Mouse (Mus musculus) hindbrain, embryonic 14.5 days (tissue): ENCODE measurements at regions not wholly inside any gene's neighbourhood (a gene's known extent, or its start where the extent isn't known, plus 50 kb on each side); places are given as distances from the start of the nearest gene placed in this dataset.

Experiments used
- ATAC-seq: fragments of 200-750 bp; cut with Nextera tagmentation; 2 replicates; pipeline ENCODE4 v1.8.0; 2017; ENCODE audit warnings: moderate number of reproducible peaks, mild to moderate bottlenecking, moderate TSS enrichment, moderate library complexity; ENCODE audit not compliant: low FRiP score
- DNase-seq: peaks from one replicate; pipeline ENCODE4 v3.0.0-alpha.2; 2015; ENCODE audit warnings: low spot score
- H3K27ac ChIP-seq: fragments of 300-500 bp; sonication (generic); 2 replicates; pipeline ENCODE4 v1.5.1; 2014; ENCODE audit warnings: mild to moderate bottlenecking, moderate library complexity
- H3K27me3 ChIP-seq: fragments of 300-500 bp; sonication (generic); 2 replicates; pipeline ENCODE4 v1.6.1; 2014; ENCODE audit warnings: mild to moderate bottlenecking, low read length, mixed read lengths; ENCODE audit not compliant: control insufficient read depth, insufficient read depth
- H3K36me3 ChIP-seq: fragments of 300-500 bp; sonication (generic); replicated peaks from 2 replicates; pipeline ENCODE4 v1.6.1; 2014; ENCODE audit not compliant: control insufficient read depth, insufficient read depth
- H3K4me1 ChIP-seq: fragments of 300-500 bp; sonication (generic); replicated peaks from 2 replicates; pipeline ENCODE4 v1.6.1; 2014; ENCODE audit warnings: antibody characterized with exemption, low read length, mixed read lengths; ENCODE audit not compliant: control insufficient read depth, insufficient read depth
- H3K4me2 ChIP-seq: fragments of 300-500 bp; sonication (generic); replicated peaks from 2 replicates; pipeline ENCODE4 v1.6.1; 2014; ENCODE audit warnings: mild to moderate bottlenecking, moderate library complexity
- H3K4me3 ChIP-seq: fragments of 300-500 bp; sonication (generic); replicated peaks from 2 replicates; pipeline ENCODE4 v1.5.1; 2014; ENCODE audit warnings: mild to moderate bottlenecking, low read length
- H3K9ac ChIP-seq: fragments of 300-500 bp; sonication (generic); 2 replicates; pipeline ENCODE4 v1.6.1; 2014
- H3K9me3 ChIP-seq: fragments of 300-500 bp; sonication (generic); 2 replicates; pipeline ENCODE4 v1.6.1; 2016; ENCODE audit warnings: low read length; ENCODE audit not compliant: control insufficient read depth
- WGBS: fragments of 180-500 bp; shearing (Covaris S2); extraction: QIAGEN DNeasy Blood & Tissue Kit; methylation state at CpG from one replicate; pipeline ENCODE4 v1.1.7; 2014; 5-methylcytosine and 5-hydroxymethylcytosine counted together

DNA sequence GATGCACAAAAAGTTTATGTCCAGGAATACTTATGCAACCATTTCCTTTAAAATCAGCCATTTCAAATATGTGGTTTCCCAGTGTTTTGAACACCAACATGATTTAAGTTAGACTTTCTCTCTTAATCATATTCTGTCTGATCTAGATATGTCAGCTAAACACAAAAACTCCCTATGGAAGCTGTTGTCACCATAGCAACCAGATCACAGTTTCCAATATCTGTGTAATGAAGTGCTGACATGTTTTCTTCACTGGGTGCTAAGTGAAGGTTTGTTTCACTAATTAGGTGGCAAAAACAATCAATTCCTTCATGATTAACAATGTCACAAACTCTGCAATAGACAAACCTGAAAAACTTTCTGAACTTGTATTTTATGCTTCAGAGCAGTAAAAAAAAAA, 615.9 kb upstream of the Ccng1 start:
- H3K27me3 ChIP-seq: no peaks in the 10 kb centered on the region
- H3K9ac ChIP-seq: no peak overlapping the region
- H3K36me3 ChIP-seq: no peaks in the 10 kb centered on the region
- no peaks in the 10 kb centered on the region for H3K4me1 ChIP-seq
- H3K4me2 ChIP-seq: no peak overlapping the region
- H3K9me3 ChIP-seq: no peaks in the 10 kb centered on the region
- ATAC-seq (no peak), DNase-seq (peak; percentile 32)
- H3K27ac ChIP-seq: no peak overlapping the region
- no peak overlapping the region for H3K4me3 ChIP-seq

DNA sequence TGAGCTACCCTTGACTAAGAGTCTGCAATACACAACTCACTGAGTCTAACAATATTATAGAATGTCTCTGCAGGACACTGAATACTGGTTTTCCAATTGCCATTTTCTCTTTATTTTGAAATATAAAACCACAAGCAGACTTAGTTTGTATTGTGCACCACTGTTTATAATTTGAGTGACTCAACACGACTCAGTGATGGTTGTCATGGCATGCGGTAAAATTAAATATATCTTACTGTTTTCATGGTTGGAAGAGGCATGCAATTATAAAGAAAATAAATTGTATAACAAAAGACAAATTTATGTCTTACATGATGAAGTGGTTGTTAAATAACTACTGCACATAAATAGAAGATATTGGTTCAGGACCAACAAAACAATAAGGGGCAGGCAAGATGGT, 586.0 kb upstream of the Ccng1 start:
- Histone ChIP-seq H3K27me3 (no peaks in the 10 kb centered on the region), H3K4me2 (no peak overlapping the region), H3K27ac (no peak overlapping the region), H3K9ac (no peak overlapping the region), H3K4me3 (no peak overlapping the region), H3K9me3 (no peaks in the 10 kb centered on the region), H3K4me1 (no peaks in the 10 kb centered on the region), H3K36me3 (no peaks in the 10 kb centered on the region)
- ATAC-seq: no peak
- no peak for DNase-seq
- 86% methylated on average over 2 of the region's 2 CpGs for WGBS

DNA sequence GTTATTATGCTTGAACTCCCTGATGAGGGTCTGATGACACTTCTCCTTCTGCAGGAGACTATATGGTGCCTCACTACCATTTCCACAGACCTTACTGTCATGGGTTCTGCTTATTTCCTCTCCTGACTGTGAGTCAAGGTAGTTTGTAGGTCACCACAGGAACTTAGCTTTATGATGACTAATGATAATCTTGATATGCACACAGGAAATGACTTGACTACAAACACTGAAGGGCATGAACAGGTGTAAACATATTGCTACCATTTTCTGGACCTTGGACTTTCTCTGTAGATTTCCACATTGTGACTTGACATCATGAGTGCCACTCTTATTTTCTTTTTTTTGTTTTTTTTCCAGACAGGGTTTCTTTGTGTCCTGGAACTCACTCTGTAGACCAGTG, 585.3 kb upstream of the Ccng1 start:
- Histone ChIP-seq H3K27me3 (no peaks in the 10 kb centered on the region), H3K4me1 (no peaks in the 10 kb centered on the region), H3K36me3 (no peaks in the 10 kb centered on the region), H3K27ac (no peak overlapping the region), H3K4me2 (no peak overlapping the region), H3K9ac (no peak overlapping the region), H3K4me3 (no peak overlapping the region), H3K9me3 (no peaks in the 10 kb centered on the region)
- ATAC-seq: no peak
- DNase-seq: no peak

GRCm38 (mm10) chr11:41337134-41337533, 582.0 kb upstream of the Ccng1 start:
- H3K9me3 ChIP-seq: no peaks in the 10 kb centered on the region
- DNase-seq: no peak
- no peak overlapping the region for H3K4me3 ChIP-seq
- no peak for ATAC-seq
- H3K4me1 ChIP-seq: no peaks in the 10 kb centered on the region
- H3K4me2 ChIP-seq: no peak overlapping the region
- H3K9ac ChIP-seq: no peak overlapping the region
- no peaks in the 10 kb centered on the region for H3K27me3 ChIP-seq
- 57% methylated on average over 3 of the region's 3 CpGs for WGBS
- H3K27ac ChIP-seq: no peak overlapping the region
- H3K36me3 ChIP-seq: no peaks in the 10 kb centered on the region

GRCm38 (mm10) chr11:41333689-41334088, 578.6 kb upstream of the Ccng1 start:
- DNase-seq: no peak

More at GRCm38 (mm10) chr11:41333689-41334088, 578.6 kb upstream of the Ccng1 start:
- Histone ChIP-seq H3K27me3 (no peaks in the 10 kb centered on the region), H3K9me3 (no peaks in the 10 kb centered on the region), H3K27ac (no peak overlapping the region), H3K4me3 (no peak overlapping the region), H3K4me2 (no peak overlapping the region), H3K4me1 (no peaks in the 10 kb centered on the region), H3K9ac (no peak overlapping the region), H3K36me3 (no peaks in the 10 kb centered on the region)
- ATAC-seq: no peak
- 83% methylated on average over 2 of the region's 2 CpGs for WGBS
